Mouse (Mus musculus) heart, postnatal 25 days (tissue): ENCODE data around the gene Prss48. TPM values are rescaled to one million over a fixed set of nuclear protein-coding genes. Genes with fewer than 3 reads are reported as not detected.

Source experiments
- DNase-seq: peaks from one replicate; pipeline ENCODE4 v3.0.0; 2022; ENCODE audit warnings: low spot score
- intact Hi-C: fragments of 180-260 bp; cut with DNase I; formaldehyde crosslinking; loops from one replicate; pipeline ENCODE4 v1.15.1; 2025
- total RNA-seq, 2 experiments: library from RNA; stranded (reverse); gene quantifications; 2 replicates each; pipeline ENCODE4 v1.2.3; 2021

The Prss48 gene
- total RNA-seq, 2 experiments from 2014 or later, result not detected

DNA sequence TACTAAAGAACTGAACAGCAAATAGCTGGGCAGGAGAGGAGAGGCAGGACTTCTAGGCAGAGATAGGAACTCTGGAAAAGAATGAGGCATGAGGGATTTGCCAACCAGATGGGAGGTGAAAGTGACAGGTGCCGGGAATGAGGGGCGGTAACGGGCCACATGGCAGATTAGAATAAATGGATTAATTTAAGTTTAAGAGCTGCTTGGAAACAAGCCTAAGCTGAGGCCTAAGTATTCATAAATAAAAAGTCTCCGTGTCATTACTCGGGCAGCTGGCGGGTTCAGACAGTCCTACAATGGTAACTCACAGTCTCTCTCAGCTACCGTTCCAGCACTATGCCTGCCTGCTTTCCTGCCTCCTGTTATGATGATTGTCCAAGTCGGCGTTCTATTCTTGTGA lies 47.0 kb downstream of the Prss48 start:
- intact Hi-C loops, result no loop called here
- DNase-seq, result no peak

DNA sequence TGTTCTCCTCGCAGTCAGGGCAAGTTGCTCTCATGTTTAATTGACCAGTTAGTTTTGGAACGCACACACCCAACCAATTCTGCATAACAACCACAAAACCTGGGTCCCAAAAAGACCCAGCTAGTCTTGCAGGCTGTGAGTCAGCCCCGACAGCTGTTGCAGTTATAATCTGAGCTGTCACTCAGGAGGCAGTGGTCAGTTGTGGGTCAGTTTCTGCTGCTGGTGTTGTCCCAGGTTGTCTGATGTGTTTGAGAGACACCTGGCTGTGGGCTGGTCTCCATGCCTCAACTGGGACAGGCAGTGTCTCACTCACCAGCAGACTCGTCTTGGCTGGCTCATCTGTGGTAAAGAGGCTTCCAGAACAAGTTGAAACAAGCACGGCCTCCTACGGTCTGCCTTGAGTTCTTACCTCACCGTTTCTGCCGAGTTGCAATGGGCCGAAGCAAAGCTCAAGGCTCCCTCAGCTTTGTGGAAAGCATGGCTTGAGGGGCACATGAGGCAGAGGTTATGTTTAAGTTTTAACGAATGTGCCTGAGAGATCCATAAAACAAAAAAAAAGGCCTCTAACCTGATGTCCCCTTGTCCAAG lies 49.5 kb downstream of the Prss48 start:
- intact Hi-C loops, result no loop called here
- DNase-seq, result no peak

DNA sequence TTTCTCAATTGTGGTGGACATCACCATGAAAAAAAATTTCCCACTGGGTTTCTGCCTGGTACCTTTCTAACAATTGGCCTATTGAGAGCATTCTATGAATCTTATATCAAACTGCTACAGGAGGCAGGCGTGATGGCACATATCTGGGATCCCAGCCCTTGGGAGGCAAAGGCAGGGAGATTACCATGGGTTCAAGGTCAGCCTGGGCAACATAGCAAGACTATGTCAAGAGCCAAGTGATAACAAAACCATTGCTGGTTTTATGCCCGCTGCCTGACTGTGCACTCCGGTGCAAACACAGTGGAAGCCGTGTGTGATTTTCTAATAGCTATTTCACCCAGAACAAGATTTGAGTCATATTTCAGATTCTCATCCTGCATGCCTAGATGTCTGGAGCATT lies 51.4 kb downstream of the Prss48 start:
- intact Hi-C loops, result no loop called here
- no peak for DNase-seq

Other genes starting within 250 kb of the Prss48 start
- 10 to 100 TPM; 55.9 to 58.9 TPM for gene Fam160a1, start 185.2 kb downstream of the Prss48 start, total RNA-seq
- 1 to 10 TPM; 3.9 to 5.0 TPM for gene Glt28d2, start 115.0 kb downstream of the Prss48 start, total RNA-seq
- gene Gm37240, start 115.0 kb downstream of the Prss48 start, total RNA-seq, result 10 to 100 TPM; 38.8 to 39.2 TPM
- 10 to 100 TPM; 25.4 to 29.6 TPM for gene Sh3d19, start 31.4 kb downstream of the Prss48 start, total RNA-seq
- gene Rps3a1, start 140.2 kb upstream of the Prss48 start, total RNA-seq, result 100 to 1,000 TPM; 442 to 500 TPM
- 10 to 100 TPM; 17.4 to 23.1 TPM for gene Lrba, start 222.2 kb upstream of the Prss48 start, total RNA-seq